Mouse (Mus musculus) adrenal gland, postnatal 10 days (tissue): ENCODE measurements around the gene Alyref. TPM values are rescaled to one million over a fixed set of nuclear protein-coding genes. Genes with fewer than 3 reads are reported as not detected.
A peak's percentile ranks its signal among the peaks of the same experiment; 100 is the strongest.

Experiments
- DNase-seq: peaks from one replicate; pipeline ENCODE4 v3.0.0; 2021; ENCODE audit warnings: mixed read lengths
- total RNA-seq, 2 experiments: library from RNA; stranded (reverse); gene quantifications; 2 replicates each; pipeline ENCODE4 v1.2.3; 2021

Alyref gene
- total RNA-seq, 2 experiments from 2014 or later, result 112 to 114 TPM

DNA sequence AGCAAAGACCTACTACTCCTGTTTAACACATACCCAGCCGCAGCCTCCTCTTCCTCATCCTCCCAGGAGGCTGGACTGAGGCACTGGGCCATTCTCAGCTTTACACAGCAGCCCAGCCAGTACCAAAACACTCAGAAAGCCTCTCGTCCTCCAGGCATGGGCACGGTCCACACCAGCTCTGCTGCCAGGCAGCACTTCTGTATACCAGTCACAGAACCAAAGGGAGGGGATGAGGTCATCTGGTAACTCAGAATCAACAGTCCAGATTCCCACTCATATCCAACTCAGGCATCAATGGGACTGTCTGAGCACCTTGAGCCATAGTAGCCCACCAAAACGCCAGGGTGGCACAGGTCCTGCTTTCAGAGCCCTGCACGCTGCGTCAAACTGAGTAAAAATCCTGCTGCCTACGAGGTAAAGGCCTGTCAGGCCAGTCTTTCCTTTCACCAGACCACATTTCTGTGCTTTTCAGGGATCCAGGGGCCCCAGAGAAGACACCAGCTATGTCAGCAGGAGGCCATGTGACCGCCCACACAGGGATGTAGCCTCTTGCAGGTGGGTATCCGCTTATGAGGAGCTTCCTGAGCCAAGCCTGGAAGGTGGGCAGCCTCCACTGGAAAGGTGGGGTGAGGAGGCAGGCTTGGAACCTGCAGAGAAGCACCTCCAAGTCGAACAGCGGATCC, 28.8 kb upstream of the Alyref start:
- DNase-seq, result no peak

DNA sequence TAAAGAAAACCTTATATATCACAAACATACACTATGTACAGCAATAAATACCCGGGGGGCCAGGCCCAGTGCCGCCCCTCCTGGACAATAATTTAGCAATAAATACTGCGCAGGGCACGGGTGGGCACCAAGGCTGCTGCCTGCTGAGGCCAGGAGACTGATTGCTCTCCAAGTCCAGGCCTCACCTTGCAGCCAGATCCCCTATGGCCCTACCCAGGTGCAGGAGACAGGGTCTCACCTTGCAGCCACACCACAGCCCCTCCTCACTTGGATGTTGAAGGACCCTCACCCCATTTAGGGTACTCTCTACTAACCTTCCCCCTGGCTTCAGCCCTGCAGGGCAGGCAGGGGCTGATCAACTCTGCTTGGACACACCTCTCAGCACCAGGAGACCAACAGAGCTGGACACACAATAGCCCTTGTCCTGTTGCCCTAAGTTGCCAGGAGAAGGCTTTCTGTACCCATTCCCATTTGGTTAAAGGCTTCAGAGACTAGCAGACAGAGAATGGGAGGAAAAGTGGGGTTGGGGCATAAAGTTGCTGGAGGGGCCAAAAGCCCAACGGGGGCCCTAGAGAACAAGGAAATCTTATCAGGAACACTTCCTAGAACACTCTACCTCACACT, 27.1 kb upstream of the Alyref start, which contains the start of gene Sirt7:
Gene Sirt7 (minus strand): TSS at position 89 of the 624 bp plus-strand sequence.
- no peak for DNase-seq

- DNase-seq, result peak; percentile 92
Observed at GRCm38 (mm10) chr11:120624680-120625111, 26.5 kb upstream of the Alyref start.

DNA sequence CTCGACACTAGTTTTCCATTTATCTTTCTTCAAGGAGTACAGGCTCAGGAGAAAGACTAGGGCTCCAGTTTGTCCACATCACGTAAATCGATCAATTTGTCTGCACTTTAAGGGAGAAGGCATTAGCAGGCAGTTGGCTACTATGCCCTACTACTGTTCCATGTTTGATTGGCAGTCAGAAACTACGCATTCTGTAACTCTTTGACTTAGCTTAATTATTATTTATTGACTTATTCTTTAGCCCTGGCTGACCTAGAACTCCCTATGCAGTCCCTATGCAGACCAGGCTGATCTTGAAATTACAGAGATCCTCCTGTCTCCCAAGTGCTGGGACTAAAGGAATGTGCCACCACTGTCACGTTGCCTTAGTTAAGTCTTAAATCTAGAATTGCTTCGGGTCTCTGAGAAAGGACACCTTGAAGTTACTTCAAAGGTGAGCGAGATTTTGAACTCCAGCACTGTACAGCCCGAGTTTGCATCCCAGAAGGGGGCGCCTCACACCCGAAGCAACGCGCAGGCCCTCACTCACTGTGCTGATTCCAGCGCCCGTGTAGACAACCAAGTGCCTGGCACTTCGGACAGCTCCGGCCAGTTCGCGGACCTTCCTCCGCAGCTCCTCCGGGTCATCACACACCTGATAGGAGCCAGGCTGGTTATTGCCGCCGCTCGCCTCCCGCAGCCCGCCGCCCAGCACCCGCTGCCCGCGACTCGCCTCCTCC, 26.0 kb upstream of the Alyref start:
- peak; percentile 81 for DNase-seq

GRCm38 (mm10) chr11:120622805-120623204, 24.6 kb upstream of the Alyref start:
- DNase-seq, result no peak

DNA sequence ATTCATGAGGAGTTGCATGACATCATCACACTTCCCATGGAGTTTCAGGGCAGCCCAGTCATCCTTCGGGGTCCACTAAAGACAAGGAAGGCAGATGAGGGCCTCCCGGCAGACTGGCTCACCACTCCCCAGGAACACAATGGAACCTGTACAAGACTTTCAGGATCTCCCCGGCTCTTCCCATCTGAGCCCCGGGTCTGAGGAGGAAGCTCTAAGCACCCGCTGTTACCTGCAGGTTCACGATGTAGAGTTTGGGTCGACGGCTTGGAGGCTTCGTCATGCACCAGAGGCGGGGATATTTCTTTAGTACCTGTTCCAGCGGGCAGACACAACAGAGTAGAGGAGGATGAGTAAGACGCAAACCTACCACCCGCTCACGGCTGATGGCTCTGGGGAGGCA, 22.0 kb upstream of the Alyref start:
- no peak for DNase-seq

GRCm38 (mm10) chr11:120618619-120619535, 20.7 kb upstream of the Alyref start:
- no peak for DNase-seq

- DNase-seq, result peak; percentile 96
Observed at GRCm38 (mm10) chr11:120617519-120618112, 19.5 kb upstream of the Alyref start, which contains the start of gene Pcyt2. Gene Pcyt2 (minus strand): TSS chr11:120617936.

- no peak for DNase-seq
Observed at GRCm38 (mm10) chr11:120616617-120617294, 18.6 kb upstream of the Alyref start.

DNA sequence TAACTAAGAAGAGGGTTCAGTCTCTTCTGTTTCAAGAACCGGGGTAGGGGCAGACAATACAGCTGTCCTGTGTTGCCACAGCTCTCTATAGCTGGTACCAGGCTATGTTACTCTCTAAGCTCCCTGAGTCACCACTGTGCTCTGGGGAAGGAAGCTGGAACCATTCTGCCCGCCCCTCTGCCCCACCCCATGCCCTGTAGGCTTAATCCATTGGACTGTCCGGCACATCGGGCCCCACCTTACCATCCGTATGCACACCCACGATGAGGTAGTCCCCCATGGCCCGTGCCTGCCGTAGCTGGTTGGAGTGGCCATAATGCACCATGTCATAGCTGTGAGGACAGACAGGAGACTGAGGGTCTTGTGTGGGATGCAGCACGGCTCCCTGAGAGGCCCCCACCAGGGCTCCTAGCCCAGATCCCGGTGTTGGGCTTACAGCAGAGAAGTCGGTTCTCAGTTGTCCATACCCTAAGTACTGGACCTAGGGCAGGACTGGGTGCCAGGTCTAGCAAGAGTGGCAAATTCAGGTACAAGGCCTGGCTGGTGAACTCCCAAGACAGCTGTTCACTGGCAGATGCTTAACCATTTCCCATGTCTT, 17.5 kb upstream of the Alyref start:
- DNase-seq, result no peak

DNA sequence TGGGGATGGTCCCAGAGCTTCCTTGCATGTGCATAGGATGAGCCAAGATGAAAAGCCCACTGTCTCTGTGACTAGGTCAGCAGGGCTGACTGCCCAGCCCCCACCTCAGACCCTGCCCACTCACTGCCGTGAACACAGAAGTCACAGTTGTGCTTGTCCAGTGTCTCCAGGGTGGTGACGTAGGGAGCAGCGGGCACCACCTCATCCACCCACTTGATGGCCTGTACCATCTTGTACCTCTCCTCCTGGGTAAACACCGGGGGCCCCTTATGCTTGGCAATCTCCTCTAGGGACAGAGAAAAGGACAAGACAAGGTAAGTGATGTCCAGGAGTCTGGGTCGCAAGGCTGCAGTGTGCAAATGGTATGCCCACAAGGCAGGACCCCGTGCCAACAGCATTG, 17.0 kb upstream of the Alyref start:
- DNase-seq, result no peak

GRCm38 (mm10) chr11:120613976-120614375, 15.8 kb upstream of the Alyref start:
- no peak for DNase-seq

DNA sequence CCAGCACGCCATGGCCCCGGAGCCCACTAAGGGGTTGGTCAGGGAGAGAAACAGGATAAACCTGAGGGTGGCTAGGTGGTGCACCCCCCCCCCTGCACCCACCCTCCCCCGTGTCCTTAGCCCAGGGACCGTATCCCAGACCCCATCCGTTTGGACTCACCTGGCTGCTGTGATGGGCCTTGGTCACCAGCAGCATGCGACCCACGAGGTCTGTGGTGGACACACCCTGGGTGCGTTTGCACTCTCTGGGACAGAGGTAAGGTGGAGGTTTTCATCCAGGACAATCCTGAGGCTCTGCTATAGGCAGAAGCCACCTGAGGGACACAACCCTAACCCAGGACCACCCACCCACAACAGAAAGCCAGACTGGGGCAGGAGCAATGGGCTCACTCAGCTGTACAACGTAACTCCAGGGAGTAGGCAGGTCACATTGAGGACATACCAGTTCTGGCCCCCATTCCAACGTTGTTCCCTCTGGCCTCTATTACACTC, 15.4 kb upstream of the Alyref start:
- DNase-seq, result no peak

DNA sequence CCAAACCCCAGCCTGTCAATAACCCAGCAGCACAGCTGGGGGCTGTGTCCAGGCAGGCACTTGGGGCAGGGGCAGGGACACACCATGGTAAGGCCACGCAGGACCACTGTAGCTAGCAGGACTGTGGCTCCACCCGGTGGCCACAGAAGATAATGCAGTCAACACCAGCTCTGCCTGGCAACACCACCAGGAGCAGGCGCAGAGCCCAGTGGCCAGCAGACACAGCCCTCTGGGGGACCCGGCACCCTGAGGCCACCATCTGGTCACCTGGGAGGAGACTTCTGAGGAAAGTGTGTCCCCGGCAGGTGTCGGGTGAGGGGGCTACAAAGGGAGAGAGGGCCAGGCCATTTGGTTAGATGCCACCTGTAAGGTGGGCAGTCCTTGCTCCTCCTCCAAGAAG, 14.6 kb upstream of the Alyref start:
- peak; percentile 87 for DNase-seq

DNA sequence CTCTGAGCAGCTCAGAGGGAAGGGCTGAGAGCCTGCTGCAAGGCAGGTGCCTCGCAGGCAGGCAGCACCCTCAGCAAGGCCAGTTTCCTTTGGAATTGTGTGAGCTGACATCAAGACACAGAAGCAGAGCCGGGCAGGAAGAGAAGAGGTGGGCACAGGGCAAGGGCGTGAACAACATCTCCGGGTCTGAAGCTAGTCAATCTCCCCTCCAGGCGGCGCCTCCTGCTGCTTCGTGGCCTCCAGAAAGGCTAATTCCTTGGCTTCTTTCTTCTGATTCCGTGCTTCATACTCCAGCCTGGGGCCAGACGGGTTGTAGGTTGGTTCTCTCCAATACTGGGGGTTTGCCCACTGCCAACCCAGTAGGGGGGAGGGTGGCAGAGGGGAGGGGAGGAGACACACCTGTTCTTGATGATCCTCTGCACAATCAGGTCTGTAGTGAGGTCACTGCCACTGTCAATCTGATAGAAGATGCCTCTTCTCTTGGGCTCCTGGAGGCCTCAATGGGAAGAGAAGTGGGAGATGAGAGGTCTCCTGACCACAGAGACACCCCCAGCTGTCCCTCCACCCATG, 12.4 kb upstream of the Alyref start:
- DNase-seq, result no peak

DNA sequence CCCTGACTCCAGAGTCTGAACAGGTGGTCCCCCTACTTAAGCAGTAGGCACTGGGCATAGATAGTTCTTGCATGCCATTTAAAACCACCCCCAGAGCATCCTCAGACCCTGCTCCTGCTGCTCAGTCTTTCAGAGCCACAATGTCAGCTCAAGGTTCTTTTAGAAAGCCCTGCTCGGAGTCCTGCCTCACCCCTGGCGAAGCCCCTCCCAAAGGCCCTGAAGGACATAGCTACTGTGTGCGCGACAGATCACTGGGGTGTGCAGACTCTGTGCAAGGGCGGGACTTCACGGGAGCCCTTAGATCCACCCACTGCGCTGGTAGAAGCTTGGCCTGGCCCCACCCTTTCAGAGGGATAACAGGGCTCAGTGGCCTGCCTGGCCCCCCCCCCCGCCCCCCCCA, 11.1 kb upstream of the Alyref start:
- DNase-seq, result peak; percentile 63

- no peak for DNase-seq
Observed at GRCm38 (mm10) chr11:120608241-120609034, 10.3 kb upstream of the Alyref start, which contains the start of gene Npb. Gene Npb (plus strand): TSS chr11:120608477.

DNA sequence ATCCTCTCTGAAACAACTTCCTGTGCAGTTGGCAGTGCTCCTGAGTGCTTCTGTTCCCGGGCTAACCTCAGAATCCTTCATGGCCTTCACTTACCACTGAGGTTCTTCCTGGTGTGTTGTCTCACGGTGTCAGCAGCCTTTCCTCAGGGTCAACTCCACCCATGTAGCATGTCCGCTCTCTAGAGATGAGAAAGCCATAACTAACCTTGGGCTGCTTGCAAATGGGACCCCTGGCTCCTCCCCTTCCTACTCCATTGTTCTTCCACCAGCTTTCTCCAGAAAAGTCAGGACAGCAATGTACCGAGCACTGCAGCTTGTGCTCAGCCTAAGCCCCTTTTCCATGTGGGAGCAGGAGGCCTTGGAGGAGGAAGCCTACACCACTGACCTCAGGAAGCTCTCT, 8.6 kb upstream of the Alyref start:
- DNase-seq, result no peak

DNA sequence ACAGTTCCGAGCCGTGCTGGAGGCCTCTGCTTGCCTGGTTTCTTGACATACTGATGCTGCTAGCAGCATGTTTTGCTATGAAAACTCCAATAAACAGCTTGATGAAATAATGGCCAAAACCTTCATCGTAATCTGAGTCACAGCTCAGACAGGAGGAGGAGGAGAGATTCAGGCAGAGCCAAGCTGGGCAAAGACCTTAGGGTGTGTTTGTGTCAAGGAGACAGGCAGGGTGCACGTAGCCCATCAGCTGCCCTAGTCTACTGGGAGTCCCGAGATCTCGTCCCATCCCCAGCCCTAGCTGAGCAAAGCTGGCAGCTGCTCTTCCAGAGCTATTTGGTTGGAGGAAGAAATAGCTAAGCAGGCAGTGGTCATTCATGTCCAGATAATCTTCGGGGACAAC, 7.5 kb upstream of the Alyref start:
- DNase-seq, result no peak
